8 mouse cellular contexts compared by ENCODE assay signal in genomic region chrX:74281041-74281731, GRCm38 (mm10). TPM values are rescaled to one million over a fixed set of nuclear protein-coding genes. Genes with fewer than 3 reads are reported as not detected.
A peak's percentile ranks its signal among the peaks of the same experiment; 100 is the strongest.
DNase-seq lines count a peak whose midpoint lies in the region; ATAC-seq and TF ChIP-seq lines count a peak whose summit lies in the region.

No protein-coding gene starts in this region.

- TF ChIP-seq CTCF in kidney, postnatal 0 days (IDR thresholded peaks at IDR 0.05; ENCODE audit: low read depth): no peak
- no peak for TF ChIP-seq CTCF in hindbrain, postnatal 0 days (IDR thresholded peaks at IDR 0.05; ENCODE audit: low read depth)

- no peaks in the 10 kb centered on the region for H3K36me3 ChIP-seq in kidney, postnatal 0 days (ENCODE audit: insufficient read depth, low read length)
- no peaks in the 10 kb centered on the region for H3K36me3 ChIP-seq in embryonic facial prominence, embryonic 10.5 days (replicated peaks)
- H3K36me3 ChIP-seq in hindbrain, postnatal 0 days (ENCODE audit: insufficient read depth, low read length): no peaks in the 10 kb centered on the region
- no peaks in the 10 kb centered on the region for H3K36me3 ChIP-seq in midbrain, embryonic 16.5 days (ENCODE audit: control insufficient read depth, insufficient read depth, low read length)

- no peaks in the 10 kb centered on the region for H3K4me1 ChIP-seq in kidney, postnatal 0 days (replicated peaks; ENCODE audit: insufficient read depth, low read length)
- H3K4me1 ChIP-seq in embryonic facial prominence, embryonic 10.5 days: peaks cover 16% of the 10 kb centered on the region
- 0 out of 2 replicates have a peak, but pooled peaks cover 3% of the 10 kb centered on the region for H3K4me1 ChIP-seq in hindbrain, postnatal 0 days (ENCODE audit: insufficient read depth, low read length)
- peaks cover 13% of the 10 kb centered on the region for H3K4me1 ChIP-seq in midbrain, embryonic 16.5 days (ENCODE audit: control insufficient read depth, insufficient read depth, low read length)

- peak overlapping the region; percentile 77 for H3K4me2 ChIP-seq in kidney, postnatal 0 days (ENCODE audit: low read length)
- H3K4me2 ChIP-seq in hindbrain, postnatal 0 days (ENCODE audit: low read depth, low read length): peak overlapping the region; percentile 62
- H3K4me2 ChIP-seq in midbrain, embryonic 16.5 days (ENCODE audit: low read length): peak overlapping the region; percentile 76

- peak overlapping the region; percentile 88 for H3K27ac ChIP-seq in kidney, postnatal 0 days
- peak overlapping the region; percentile 86 for H3K27ac ChIP-seq in embryonic facial prominence, embryonic 10.5 days (replicated peaks)
- H3K27ac ChIP-seq in hindbrain, postnatal 0 days: peak overlapping the region; percentile 86
- peak overlapping the region; percentile 82 for H3K27ac ChIP-seq in midbrain, embryonic 16.5 days (ENCODE audit: low read length)

- no peaks in the 10 kb centered on the region for H3K27me3 ChIP-seq in kidney, postnatal 0 days (ENCODE audit: insufficient read depth, low read length)
- H3K27me3 ChIP-seq in embryonic facial prominence, embryonic 10.5 days (replicated peaks; ENCODE audit: low read depth, poor library complexity, severe bottlenecking): no peaks in the 10 kb centered on the region; the same call in 1 of the 2 replicates
- no peaks in the 10 kb centered on the region for H3K27me3 ChIP-seq in hindbrain, postnatal 0 days (ENCODE audit: insufficient read depth, low read length)
- H3K27me3 ChIP-seq in midbrain, embryonic 16.5 days (ENCODE audit: control insufficient read depth, insufficient read depth, low read depth, low read length): no peaks in the 10 kb centered on the region

- 22% methylated on average over 14 of the region's 14 CpGs for WGBS in kidney, postnatal 0 days
- WGBS in embryonic facial prominence, embryonic 10.5 days: 13% methylated on average over 14 of the region's 14 CpGs
- 18% methylated on average over 14 of the region's 14 CpGs for WGBS in hindbrain, postnatal 0 days
- WGBS in midbrain, embryonic 16.5 days: 9% methylated on average over 14 of the region's 14 CpGs

- DNase-seq in kidney, postnatal 0 days (ENCODE audit: low spot score): no peak
- no peak for DNase-seq in kidney, adult 9 months
- DNase-seq in embryonic facial prominence, embryonic 10.5 days (ENCODE audit: low spot score): no peak
- no peak for DNase-seq in hindbrain, postnatal 0 days (ENCODE audit: low spot score)
- no peak for DNase-seq in thymus, postnatal 10 days (ENCODE audit: low spot score in 2 of 2)
- no peak for DNase-seq in kidney, adult 8-10 months
- no peak for DNase-seq in Muller cell, postnatal 12 days (ENCODE audit: inconsistent ontology term)

- 0 out of 2 replicates have a peak overlapping the region, but pooled peaks have one; percentile 47 for H3K9ac ChIP-seq in kidney, postnatal 0 days (ENCODE audit: low read depth, low read length)
- H3K9ac ChIP-seq in hindbrain, postnatal 0 days (replicated peaks; ENCODE audit: low read length): peak overlapping the region; percentile 70; the same call in 1 of the 2 replicates
- peak overlapping the region; percentile 80 for H3K9ac ChIP-seq in midbrain, embryonic 16.5 days (ENCODE audit: low read depth, low read length)

- no peaks in the 10 kb centered on the region for H3K9me3 ChIP-seq in kidney, postnatal 0 days (replicated peaks; ENCODE audit: low read length)
- H3K9me3 ChIP-seq in embryonic facial prominence, embryonic 10.5 days: no peaks in the 10 kb centered on the region
- H3K9me3 ChIP-seq in hindbrain, postnatal 0 days (ENCODE audit: low read length): no peaks in the 10 kb centered on the region
- H3K9me3 ChIP-seq in midbrain, embryonic 16.5 days (replicated peaks; ENCODE audit: control insufficient read depth, low read length, poor library complexity, severe bottlenecking): no peaks in the 10 kb centered on the region

- H3K4me3 ChIP-seq in kidney, postnatal 0 days (replicated peaks; ENCODE audit: low read depth, low read length): peak overlapping the region; percentile 57
- H3K4me3 ChIP-seq in embryonic facial prominence, embryonic 10.5 days: peak overlapping the region; percentile 73
- H3K4me3 ChIP-seq in hindbrain, postnatal 0 days (ENCODE audit: low read length): peak overlapping the region; percentile 49
- peak overlapping the region; percentile 58 for H3K4me3 ChIP-seq in midbrain, embryonic 16.5 days (ENCODE audit: low read depth, low read length)

- ATAC-seq in kidney, postnatal 0 days (replicated peaks; ENCODE audit: low FRiP score, low read depth): no peak
- no peak; the same call in 1 of the 2 replicates for ATAC-seq in hindbrain, postnatal 0 days
- no peak for ATAC-seq in midbrain, embryonic 16.5 days

RNA-seq across cellular contexts. Expression of gene Taz, which starts 0.5 kb away (rescaled TPM):
- polyA plus RNA-seq in kidney, postnatal 0 days (2015; fragmentation: Nextera tagmentation; extraction: Ambion mirVana): 90.2 and 91.1 TPM in 2 replicates
- polyA plus RNA-seq in embryonic facial prominence, embryonic 10.5 days (2016; fragmentation: Nextera tagmentation; extraction: Ambion mirVana): 68.8 and 70.4 TPM in 2 replicates
- 51.5 and 81.2 TPM in 2 replicates for total RNA-seq in hindbrain, postnatal 0 days (2014; rRNA removed)
- polyA plus RNA-seq in hindbrain, postnatal 0 days (2015; fragmentation: Nextera tagmentation; extraction: Ambion mirVana): 66.0 and 79.0 TPM in 2 replicates
- 79.8 and 81.3 TPM in 2 replicates for polyA plus RNA-seq in midbrain, embryonic 16.5 days (2015; fragmentation: Nextera tagmentation; extraction: Ambion mirVana)

RNA-seq across cellular contexts. Expression of gene Dnase1l1, which starts 1.0 kb away (rescaled TPM):
- polyA plus RNA-seq in kidney, postnatal 0 days (2015; fragmentation: Nextera tagmentation; extraction: Ambion mirVana): 14.1 and 15.0 TPM in 2 replicates
- 4.2 and 4.7 TPM in 2 replicates for polyA plus RNA-seq in embryonic facial prominence, embryonic 10.5 days (2016; fragmentation: Nextera tagmentation; extraction: Ambion mirVana)
- total RNA-seq in hindbrain, postnatal 0 days (2014; rRNA removed): 3.5 and 3.6 TPM in 2 replicates
- polyA plus RNA-seq in hindbrain, postnatal 0 days (2015; fragmentation: Nextera tagmentation; extraction: Ambion mirVana): 4.1 and 4.3 TPM in 2 replicates
- 2.8 and 4.3 TPM in 2 replicates for polyA plus RNA-seq in midbrain, embryonic 16.5 days (2015; fragmentation: Nextera tagmentation; extraction: Ambion mirVana)

RNA-seq across cellular contexts. Expression of gene Rpl10, which starts 10.6 kb away (rescaled TPM):
- polyA plus RNA-seq in kidney, postnatal 0 days (2015; fragmentation: Nextera tagmentation; extraction: Ambion mirVana): 860 and 883 TPM in 2 replicates
- polyA plus RNA-seq in embryonic facial prominence, embryonic 10.5 days (2016; fragmentation: Nextera tagmentation; extraction: Ambion mirVana): 846 and 850 TPM in 2 replicates
- 1,531 and 1,618 TPM in 2 replicates for total RNA-seq in hindbrain, postnatal 0 days (2014; rRNA removed)
- 375 and 384 TPM in 2 replicates for polyA plus RNA-seq in hindbrain, postnatal 0 days (2015; fragmentation: Nextera tagmentation; extraction: Ambion mirVana)
- polyA plus RNA-seq in midbrain, embryonic 16.5 days (2015; fragmentation: Nextera tagmentation; extraction: Ambion mirVana): 454 and 460 TPM in 2 replicates

RNA-seq across cellular contexts. Expression of gene Atp6ap1, which starts 15.7 kb away (rescaled TPM):
- 150 and 169 TPM in 2 replicates for polyA plus RNA-seq in kidney, postnatal 0 days (2015; fragmentation: Nextera tagmentation; extraction: Ambion mirVana)
- 86.4 and 91.5 TPM in 2 replicates for polyA plus RNA-seq in embryonic facial prominence, embryonic 10.5 days (2016; fragmentation: Nextera tagmentation; extraction: Ambion mirVana)
- 295 and 308 TPM in 2 replicates for total RNA-seq in hindbrain, postnatal 0 days (2014; rRNA removed)
- 301 and 317 TPM in 2 replicates for polyA plus RNA-seq in hindbrain, postnatal 0 days (2015; fragmentation: Nextera tagmentation; extraction: Ambion mirVana)
- polyA plus RNA-seq in midbrain, embryonic 16.5 days (2015; fragmentation: Nextera tagmentation; extraction: Ambion mirVana): 317 and 348 TPM in 2 replicates

RNA-seq across cellular contexts. Expression of gene Gdi1, which starts 23.6 kb away (rescaled TPM):
- 95.2 and 111 TPM in 2 replicates for polyA plus RNA-seq in kidney, postnatal 0 days (2015; fragmentation: Nextera tagmentation; extraction: Ambion mirVana)
- polyA plus RNA-seq in embryonic facial prominence, embryonic 10.5 days (2016; fragmentation: Nextera tagmentation; extraction: Ambion mirVana): 231 and 251 TPM in 2 replicates
- 365 and 429 TPM in 2 replicates for total RNA-seq in hindbrain, postnatal 0 days (2014; rRNA removed)
- 795 and 814 TPM in 2 replicates for polyA plus RNA-seq in hindbrain, postnatal 0 days (2015; fragmentation: Nextera tagmentation; extraction: Ambion mirVana)
- 1,108 and 1,139 TPM in 2 replicates for polyA plus RNA-seq in midbrain, embryonic 16.5 days (2015; fragmentation: Nextera tagmentation; extraction: Ambion mirVana)
